Mouse (Mus musculus): ENCODE results near the gene Gm5580.

Gene Gm5580

DNA sequence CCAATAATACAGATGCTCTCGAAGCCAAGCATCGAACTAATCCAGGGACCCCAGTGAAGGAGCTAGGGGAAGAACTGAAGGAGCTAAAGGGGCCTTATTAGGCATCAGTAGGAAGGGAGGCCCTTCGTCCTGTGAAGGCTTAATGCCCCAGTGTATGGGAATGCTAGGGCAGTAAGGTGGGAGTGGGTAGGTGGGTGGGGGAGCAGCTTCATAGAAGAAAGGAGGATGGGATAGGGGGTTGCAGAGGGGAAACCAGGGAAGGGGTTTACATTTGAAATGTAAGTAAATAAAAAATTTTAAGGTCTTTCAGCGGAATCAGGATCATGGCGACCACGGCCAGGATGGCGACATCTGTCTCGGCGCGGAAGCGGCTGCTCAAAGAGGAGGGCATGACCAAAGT lies at the start of gene Gm5580:
Gene Gm5580 (plus strand): TSS at position 301 of the 400 bp plus-strand sequence.
- WGBS: 96% methylated on average over 11 of the region's 11 CpGs

GRCm38 (mm10) chr6:116506302-116507003 lies 44.5 kb upstream of the Gm5580 start, which contains the start of gene Olfr212:
Olfr212 (plus strand) TSS chr6:116506516.
- 91% methylated on average over 20 of the region's 20 CpGs for WGBS

DNA sequence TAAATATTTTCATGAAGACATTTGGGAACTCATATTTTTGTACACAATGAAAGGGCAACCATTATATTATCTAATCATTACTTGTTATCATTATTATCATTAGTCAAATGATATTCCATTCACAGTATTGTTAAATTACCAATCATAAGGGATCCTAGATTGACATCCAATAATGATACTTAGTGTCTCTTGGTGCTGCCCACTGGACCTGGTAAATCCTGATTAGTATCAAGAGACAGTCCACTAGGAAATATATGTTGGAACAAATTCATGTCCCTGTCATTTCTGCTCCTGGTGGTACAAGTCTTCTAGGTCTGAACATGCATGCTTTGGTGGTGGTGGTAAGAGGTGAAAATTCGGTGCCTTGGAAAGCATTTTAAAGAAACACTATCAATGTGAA lies 12.8 kb upstream of the Gm5580 start, which contains the start of gene Olfr213:
Gene Olfr213 (plus strand): TSS at position 301 of the 400 bp plus-strand sequence.
- 81% methylated on average over 1 of the region's 1 CpGs for WGBS

DNA sequence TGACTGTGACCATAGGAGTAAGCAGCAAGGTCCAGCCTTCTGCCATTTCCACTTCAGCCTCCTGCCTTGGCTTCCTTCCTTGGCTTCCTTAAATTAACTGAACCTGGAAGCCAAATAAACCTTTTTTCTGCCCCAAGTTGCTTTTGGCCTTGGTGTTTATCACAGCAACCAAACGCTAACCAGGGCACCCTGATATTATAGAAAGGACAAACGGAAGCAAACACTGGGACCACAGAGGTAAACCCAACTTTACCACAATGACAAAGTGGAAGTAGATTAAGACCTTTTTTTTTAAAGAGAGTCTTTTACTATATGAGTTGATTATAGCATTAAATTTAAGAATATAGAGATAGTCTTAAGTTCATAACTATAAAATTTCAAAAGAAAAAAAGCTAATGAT lies 8.4 kb upstream of the Gm5580 start:
- 86% methylated on average over 2 of the region's 2 CpGs for WGBS

- 68% methylated on average over 1 of the region's 1 CpGs for WGBS
Measured at GRCm38 (mm10) chr6:116553935-116554334, 3.0 kb downstream of the Gm5580 start, which contains the start of gene Olfr214. Olfr214 (plus strand) TSS chr6:116554235.

- WGBS: 74% methylated on average over 3 of the region's 3 CpGs
Measured at GRCm38 (mm10) chr6:116554952-116555351, 4.0 kb downstream of the Gm5580 start.

DNA sequence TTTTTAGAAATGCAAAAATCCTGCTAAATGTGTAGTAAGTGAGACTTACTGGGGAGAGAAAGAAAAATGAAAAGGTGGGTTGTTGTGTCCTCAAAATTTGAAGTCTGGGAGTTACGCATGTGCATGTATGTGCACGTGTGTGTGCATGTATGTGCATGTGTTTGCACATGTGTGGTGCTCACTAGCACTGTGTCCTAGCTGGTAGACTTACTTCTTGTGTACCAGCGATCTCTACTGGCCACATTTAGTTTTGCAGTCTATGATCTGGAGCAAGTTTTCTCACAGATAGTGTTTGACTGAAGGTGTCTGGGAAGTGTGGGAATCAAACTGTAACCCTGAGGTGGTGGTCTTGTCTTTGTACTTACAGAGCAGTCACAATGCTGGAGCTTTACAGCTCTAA lies 18.9 kb downstream of the Gm5580 start:
- WGBS: 25% methylated on average over 3 of the region's 3 CpGs

DNA sequence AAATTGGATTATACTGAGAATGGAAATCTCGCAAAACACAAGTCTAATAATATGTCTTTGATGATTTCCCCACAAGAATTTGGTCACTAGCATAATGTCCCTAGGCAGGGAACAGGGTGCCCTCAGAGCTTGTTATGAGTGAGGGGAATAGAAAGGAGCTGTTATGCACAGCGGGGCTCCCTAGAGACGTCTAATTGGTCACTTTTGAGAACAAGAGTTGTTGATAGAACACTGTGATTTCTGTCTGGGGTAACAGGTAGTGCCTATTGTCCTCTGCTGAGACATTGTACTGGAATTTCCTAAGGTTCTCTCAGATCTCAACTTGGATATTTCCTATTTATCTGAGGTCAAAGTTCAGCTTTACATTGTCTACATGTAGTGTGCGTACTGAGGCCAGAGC lies 33.2 kb downstream of the Gm5580 start, which contains the start of gene Olfr215:
Gene Olfr215 (minus strand): TSS at position 101 of the 400 bp plus-strand sequence.
- WGBS: 63% methylated on average over 4 of the region's 4 CpGs

All from cerebral cortex, adult 2 months (tissue).